Mouse (Mus musculus): Measurements from ENCODE around the gene Irf2.
A peak's percentile ranks its signal among the peaks of the same experiment; 100 is the strongest.

DNA sequence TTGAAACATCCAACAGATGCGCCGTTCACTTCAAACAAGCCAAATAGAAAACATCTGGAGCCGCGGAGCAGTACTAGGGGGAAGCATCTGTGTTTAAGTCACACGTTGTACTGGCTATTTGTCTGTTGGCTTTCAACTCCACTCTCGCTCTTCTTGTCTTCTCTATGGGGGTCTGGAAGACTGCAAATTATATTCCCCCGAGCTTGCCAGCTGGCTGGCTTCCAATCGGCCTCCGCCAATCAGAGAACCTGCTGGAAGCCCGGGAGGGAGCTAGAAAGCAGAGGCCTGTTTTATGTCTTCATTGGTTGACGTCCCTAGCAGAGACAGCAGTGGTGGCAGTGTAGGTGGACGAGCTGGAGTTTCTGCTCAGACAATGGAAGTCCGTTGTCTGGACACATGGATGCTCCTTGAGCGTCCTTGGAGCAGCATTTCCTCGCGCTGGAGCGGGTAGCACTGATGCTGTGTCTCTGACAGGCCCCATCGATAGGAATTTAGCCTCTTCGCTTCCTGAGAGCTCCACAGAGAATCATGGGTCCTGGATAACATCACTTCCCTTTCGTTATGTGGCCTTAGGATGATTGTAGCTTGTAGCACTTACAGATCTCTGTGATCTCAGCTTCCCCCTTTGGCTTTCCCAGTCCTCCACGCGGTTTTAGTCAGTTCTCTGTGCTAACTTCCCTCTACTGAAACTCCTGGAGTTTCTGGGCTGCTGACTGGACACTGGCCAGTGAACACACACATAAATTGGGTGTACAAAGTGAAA, 153.2 kb downstream of the Irf2 start:
- TF ChIP-seq CTCF (IDR thresholded peaks at IDR 0.05; ENCODE audit: low read depth) (no peak), EP300 (optimal IDR thresholded peaks at IDR 0.05) (peak; percentile 50)
